Mouse (Mus musculus): Measurements from ENCODE around the gene Tmem221. TPM values are rescaled to one million over a fixed set of nuclear protein-coding genes. Genes with fewer than 3 reads are reported as not detected.

Tmem221 gene
- under 1 TPM in 1 of 2 experiments, not detected in 1; 0.27 TPM for total RNA-seq (2021)

GRCm38 (mm10) chr8:71558071-71558957, at the start of gene Tmem221:
Gene Tmem221, minus strand, starts transcription at chr8:71558871.
- DNase-seq = no peak
- intact Hi-C loops (cut with DNase I) = no loop called here

GRCm38 (mm10) chr8:71604021-71604420, 45.4 kb upstream of the Tmem221 start:
- intact Hi-C loops (cut with DNase I) = no loop called here
- DNase-seq = no peak

GRCm38 (mm10) chr8:71602666-71603334, 44.1 kb upstream of the Tmem221 start:
- intact Hi-C loops (cut with DNase I) = no loop called here
- DNase-seq = peak; percentile 63 to 76

GRCm38 (mm10) chr8:71601939-71602665, 43.4 kb upstream of the Tmem221 start:
- intact Hi-C loops (cut with DNase I) = no loop called here
- DNase-seq = no peak

DNA sequence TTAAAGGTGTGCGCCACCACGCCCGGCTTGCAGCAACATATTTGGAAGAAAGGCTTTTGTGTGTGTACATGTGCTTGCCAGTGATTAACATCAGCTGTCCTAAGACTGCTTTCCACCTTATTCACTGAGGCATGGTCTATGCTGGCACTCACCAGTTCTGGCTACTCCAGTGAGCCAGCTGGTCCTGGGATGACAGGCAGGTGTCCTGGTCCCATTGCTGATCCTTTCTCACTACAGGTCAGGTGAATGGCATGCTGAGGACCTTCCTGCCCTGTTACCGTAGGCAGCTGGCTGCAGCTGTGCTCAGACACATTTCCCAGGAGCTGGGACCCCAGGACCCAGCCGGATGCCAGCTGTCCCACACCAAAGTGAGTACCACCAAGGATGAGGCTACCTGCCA, 40.2 kb upstream of the Tmem221 start:
- intact Hi-C loops (cut with DNase I) = no loop called here
- no peak for DNase-seq

DNA sequence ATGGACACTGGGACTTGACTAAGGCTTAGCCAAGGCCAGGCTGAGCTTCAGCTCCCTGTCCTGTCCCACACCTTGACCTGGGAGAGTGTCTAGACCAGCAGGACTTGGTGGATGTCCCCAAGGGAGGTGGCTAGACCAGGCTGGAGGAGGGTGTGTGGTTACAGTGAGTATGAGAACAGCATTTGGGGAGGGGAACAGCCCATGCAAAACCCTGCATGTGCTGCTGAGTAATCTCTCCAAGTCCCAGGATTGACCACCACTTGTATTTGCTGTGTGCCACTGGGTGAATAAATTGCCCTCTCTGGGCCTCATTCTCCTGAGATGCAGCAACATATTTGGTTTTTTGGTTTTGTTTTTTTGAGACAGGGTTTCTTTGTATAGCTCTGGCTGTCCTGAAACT, 39.7 kb upstream of the Tmem221 start:
- intact Hi-C loops (cut with DNase I) = no loop called here

DNA sequence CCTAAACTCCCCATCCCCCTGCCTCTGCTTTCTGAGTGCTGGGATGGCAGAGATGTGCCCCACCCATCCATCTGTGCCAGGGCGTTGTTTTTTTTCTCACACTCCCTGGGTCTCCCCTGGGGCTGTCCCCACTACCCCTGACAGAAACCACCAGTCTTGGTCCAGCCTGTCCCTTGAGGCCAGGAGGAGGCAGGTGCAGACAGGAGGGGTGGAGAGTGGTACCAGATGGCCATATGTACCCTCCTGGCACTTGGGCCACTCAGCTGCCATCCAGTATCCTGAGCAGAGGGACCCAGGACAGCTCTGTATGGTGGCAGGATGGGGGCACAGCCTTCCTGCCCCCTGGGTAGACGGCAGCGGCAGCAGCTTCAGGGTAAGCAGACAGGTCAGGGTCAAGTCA, 38.8 kb upstream of the Tmem221 start, which contains the start of gene Fam129c:
TSS of gene Fam129c (plus strand) at position 198 of the 400 bp plus-strand sequence.
- no peak for DNase-seq
- intact Hi-C loops (cut with DNase I) = loop anchor here (2.0 kb wide), 1 partner anchor 157 kb away; no protein-coding TSS in a partner anchor

More for the DNA sequence above, 39.7 kb upstream of the Tmem221 start:
- DNase-seq = no peak

DNA sequence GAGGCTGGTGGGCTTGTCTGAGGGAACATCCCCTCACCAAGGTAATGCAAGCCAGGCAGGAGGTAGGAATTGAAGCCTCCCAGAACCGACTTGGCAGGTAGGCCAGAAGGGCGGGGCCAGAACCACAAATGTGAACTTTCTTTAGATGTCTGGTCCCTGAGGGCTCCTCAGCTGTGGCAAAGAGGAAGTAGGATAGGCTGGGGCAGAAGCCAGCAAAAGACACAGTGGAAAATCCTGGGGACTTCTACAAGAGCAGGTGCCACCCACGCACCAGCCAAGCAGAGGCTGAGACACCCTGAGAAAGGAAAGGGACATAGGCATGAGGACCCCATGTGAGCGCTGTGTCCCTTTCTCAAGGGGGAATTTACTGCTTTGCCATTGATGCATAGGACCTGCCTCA, 38.1 kb upstream of the Tmem221 start:
- intact Hi-C loops (cut with DNase I) = loop anchor here (1.0 to 2.0 kb wide), 3 partner anchors 35 to 156 kb away; no protein-coding TSS in a partner anchor
- no peak for DNase-seq

- intact Hi-C loops (cut with DNase I) = loop anchor here (1.0 to 2.0 kb wide), 3 partner anchors 35 to 156 kb away; no protein-coding TSS in a partner anchor
- no peak for DNase-seq
Observed at GRCm38 (mm10) chr8:71596384-71596783, 37.7 kb upstream of the Tmem221 start.

DNA sequence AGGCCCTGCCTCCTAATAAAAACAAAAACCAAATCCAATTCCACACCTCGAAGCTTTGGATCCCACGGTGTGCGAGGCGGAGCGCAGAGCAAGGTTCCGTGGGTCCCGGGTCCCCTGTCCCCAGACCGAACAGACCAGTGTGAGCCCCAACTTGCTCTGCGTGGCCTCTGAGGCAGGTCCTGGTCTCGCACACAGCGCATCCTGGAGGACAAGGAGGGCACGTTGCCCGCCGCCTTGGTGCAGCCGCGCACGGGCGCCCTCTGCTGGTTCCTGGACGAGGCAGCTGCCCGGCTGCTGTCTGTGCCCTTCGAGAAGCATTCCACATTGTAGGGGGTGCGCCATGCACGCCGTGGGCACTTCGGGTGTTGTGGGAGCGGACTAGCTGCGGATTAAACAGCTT, 37.2 kb upstream of the Tmem221 start:
- peak; percentile 90 to 94 for DNase-seq
- intact Hi-C loops (cut with DNase I) = loop anchor here (1.0 to 2.0 kb wide), 3 partner anchors 35 to 155 kb away; no protein-coding TSS in a partner anchor

GRCm38 (mm10) chr8:71594324-71594722, 35.7 kb upstream of the Tmem221 start:
- intact Hi-C loops (cut with DNase I) = no loop called here
- DNase-seq = no peak

DNA sequence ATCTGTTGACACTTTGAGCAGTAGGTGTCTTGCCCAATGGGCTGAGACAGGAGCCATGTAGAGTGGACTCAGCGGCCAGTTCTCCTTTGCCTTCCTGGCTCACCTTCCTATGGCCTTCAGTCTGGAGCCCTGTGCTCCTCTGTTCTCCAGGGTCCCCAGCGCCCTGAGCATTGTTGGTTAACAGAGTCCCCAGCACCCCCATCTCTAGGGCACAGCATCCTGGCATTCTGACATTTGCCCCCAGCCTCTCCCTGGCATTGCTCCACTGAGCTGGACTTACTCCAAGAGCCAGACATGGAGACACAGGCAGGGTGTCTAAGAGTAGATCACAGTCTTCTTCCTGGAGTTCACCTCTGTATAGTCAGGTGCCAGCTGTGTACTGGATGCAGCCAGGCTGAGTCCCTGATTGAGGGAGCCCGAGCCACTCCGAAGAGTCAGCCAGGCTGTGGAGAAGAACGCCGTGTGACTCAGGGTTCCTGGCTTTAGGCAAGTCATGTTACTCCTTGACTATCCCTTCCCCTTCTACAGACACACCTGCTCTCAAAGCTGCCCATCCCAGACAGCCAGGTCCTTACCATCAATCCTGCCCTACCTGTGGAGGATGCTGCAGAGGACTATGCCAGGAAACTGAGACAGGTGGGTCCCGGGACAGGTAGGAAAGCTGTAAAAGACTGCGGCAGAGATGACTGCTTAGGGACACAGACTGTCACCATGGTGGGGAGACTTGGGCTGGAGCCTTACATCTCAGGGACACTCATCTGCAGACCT, 35.1 kb upstream of the Tmem221 start:
- intact Hi-C loops (cut with DNase I) = no loop called here
- no peak for DNase-seq

DNA sequence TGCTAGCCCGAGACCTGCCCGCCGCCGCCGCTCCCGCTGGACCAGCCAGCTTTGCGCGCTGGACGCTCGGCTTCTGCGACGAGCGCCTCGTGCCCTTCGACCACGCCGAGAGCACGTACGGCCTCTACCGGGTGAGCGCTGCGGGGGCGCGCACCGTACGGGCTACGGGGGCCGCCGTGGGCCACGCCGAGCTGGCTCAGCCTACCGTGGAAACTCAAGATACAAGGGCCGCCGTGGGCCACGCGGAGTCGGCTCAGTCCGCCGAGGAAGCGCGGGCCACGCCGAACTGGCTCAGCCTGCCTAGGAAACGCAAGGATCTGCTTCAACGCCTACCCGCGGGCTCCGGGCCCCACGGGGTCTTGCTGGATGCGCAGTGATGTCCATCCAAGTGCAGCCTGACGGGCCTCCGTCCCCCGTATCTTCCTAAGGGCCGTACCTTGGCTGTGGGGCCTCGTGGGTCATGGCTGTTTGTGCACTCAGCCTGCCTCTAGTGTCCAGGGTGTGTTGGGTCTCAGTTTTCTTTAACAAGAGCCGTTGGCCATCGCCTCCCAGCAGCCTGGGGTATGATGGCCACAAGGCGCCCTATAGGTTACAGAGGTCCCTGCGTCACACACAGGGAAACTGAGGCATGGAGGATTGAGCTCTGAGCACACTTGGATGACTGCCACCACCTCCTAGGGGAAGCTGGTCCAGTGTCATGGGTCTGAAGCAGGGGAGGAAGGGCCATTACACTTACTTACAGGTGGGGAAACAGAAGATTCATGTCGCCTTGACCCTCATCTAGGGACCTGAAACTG, 33.9 kb upstream of the Tmem221 start:
- DNase-seq = peak in 1 of 2 experiments; percentile 85
- intact Hi-C loops (cut with DNase I) = no loop called here

DNA sequence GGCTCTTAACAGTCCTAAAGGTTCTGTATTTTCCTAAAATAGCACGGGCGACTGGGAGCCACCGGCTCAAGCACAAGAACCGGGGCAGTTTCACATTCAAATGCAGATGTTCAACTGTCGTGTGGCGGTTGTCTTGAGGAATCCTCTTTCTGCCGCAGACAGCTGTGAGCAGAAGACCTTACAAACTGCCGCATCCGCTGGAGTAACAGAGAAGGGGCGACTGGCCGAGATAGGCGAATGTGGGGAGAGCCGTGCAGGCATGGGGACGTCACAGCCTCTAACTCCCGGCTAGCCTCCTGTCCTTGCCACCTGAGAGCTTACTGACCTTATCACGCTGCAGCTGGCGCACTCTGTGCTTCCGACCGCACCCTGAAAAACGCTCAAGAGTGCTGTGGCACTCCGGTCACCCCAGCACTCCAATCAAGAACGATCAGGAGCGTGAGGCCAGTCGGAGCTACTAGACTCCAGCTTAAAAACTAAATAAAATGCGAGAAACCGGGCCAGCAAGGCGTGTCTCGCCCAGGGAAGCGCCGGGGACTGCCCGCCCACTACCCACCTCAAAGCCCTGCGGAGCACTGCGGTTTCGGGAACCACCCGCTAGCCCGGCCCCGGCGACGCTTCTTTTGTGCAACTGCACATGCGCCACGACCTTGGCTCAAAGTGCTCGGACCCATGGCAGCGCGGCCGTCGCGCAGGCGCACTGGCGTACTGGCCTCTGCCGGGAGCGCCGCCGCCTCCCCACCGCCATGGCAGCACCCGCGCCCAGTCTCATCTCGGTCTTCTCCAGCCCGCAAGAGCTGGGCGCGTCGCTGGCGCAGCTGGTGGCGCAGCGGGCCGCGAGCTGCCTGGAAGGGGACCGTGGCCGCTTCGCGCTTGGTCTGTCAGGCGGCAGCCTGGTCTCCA, 33.1 kb upstream of the Tmem221 start, which contains the start of gene Pgls:
TSS of gene Pgls (plus strand) at position 706 of the 903 bp plus-strand sequence.
- intact Hi-C loops (cut with DNase I) = no loop called here
- peak; percentile 96 to 97 for DNase-seq

DNA sequence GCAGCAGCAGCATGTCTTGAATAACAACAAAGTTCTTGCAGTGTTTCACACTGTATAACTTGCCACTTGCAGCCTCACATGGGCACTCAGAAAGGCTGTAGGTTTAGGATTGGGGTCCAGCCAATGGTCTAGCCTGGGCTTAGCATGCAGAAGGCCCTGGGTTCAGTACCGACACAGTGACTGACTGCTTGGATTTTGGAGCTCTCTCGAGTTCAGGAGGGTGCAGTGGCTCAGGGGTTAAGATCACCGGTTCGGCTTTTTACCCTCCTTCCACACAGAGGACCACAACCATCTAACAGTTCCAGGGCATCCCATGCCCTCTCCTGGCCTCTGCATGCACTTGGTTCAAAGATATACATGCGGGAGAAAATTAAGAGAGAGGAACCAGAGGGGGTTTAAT, 32.3 kb upstream of the Tmem221 start:
- intact Hi-C loops (cut with DNase I) = no loop called here

DNA sequence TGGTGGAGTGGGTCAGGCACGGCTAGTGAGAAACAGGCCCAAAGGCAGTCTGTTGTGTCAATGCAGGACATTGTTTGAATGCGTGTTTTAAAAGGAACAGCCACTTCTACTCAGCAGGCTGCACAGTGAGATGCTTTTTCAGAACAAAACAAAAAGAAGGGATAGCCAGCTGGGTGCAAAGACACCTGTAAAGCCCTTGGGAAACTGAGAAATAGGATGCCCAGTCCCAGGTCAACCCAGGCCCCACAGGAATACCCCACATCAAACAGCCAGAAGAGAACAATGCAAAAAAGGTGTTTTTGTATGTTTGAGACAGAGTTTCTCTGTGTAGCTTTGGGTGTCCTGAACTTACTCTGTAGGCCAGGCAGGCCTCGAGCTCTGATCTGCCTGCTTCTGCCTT, 30.1 kb upstream of the Tmem221 start:
- no peak for DNase-seq
- intact Hi-C loops (cut with DNase I) = no loop called here

More for the DNA sequence above, 32.3 kb upstream of the Tmem221 start:
- DNase-seq = peak in 1 of 2 experiments; percentile 18

GRCm38 (mm10) chr8:71586891-71587290, 28.2 kb upstream of the Tmem221 start:
- peak in 1 of 2 experiments; percentile 73 for DNase-seq

DNA sequence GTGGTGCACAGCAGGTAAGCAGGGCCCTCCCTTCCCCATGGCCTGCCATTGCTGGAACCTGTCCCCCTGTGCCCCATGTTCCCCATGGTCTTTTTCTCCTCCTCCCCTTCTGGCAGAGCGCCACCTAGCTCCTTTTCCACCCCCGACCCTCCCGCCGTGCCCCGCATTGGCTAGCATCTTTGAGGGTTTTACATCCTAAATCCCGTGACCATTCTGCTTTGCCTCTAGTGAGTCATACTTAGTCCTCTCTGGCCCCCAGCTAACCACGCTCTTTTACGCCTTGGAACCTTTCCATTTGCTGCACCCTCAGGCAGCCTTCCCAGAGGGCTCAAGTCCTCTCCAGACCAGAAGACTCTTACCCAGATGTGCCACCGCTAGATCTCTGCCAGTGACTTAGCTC, 21.5 kb upstream of the Tmem221 start:
- intact Hi-C loops (cut with DNase I) = no loop called here
- DNase-seq = no peak

More at GRCm38 (mm10) chr8:71586891-71587290, 28.2 kb upstream of the Tmem221 start:
- intact Hi-C loops (cut with DNase I) = no loop called here

Measured in heart, postnatal 10 days (tissue).